Mouse (Mus musculus) thymus, adult 2 months (tissue): ENCODE measurements around the gene Fyttd1.

ENCODE experiments used
- CTCF ChIP-seq: fragments of 200-500 bp; IDR thresholded peaks from 2 replicates; pipeline ENCODE4 v1.5.1; 2012; ENCODE audit warnings: mild to moderate bottlenecking, control low read depth, low read length, moderate library complexity, borderline replicate concordance; ENCODE audit not compliant: control insufficient read depth, poor library complexity, insufficient read depth; ENCODE audit errors: extremely low read depth
- POLR2A ChIP-seq: fragments of 200-500 bp; IDR thresholded peaks from 2 replicates; pipeline ENCODE4 v1.6.1; 2012; ENCODE audit warnings: mild to moderate bottlenecking, low read length, control low read depth, moderate library complexity; ENCODE audit not compliant: control insufficient read depth, poor library complexity, insufficient read depth; ENCODE audit errors: extremely low read depth

DNA sequence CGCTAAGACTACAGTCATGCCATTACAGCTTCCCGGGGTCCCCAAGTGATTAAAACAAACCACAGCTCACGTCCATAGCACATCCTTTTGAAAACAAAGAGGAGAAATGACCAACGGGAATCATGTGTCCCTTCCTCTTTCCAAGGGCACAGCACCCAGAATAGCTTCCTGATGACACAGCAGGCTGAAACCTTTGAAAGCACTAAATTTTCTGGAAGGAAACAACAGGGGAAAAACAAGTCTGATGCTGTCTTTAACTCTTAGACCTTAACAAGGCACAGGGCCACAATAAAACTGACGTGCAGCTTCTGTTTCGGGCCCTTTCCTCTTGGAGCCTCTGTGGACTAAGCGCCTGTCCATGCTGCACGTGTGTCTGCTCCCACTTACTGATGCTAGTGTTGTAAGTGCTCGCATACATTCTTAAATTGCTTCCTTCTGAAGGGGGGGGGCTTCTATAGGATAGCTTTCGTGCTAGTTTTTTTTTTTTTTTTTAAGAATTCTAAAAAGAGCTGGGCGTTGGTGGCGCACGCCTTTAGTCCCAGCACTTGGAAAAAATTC is 23.7 kb upstream of the Fyttd1 start:
- no peak for TF ChIP-seq POLR2A
- no peak for TF ChIP-seq CTCF
